Mouse (Mus musculus): ENCODE measurements around the gene Pom121.

Pom121 gene

GRCm38 (mm10) chr5:135394004-135394823 lies at the start of gene Pom121:
Gene Pom121, minus strand, starts transcription at chr5:135394546.
- peak; percentile 73 to 77 for DNase-seq (ENCODE audit: low spot score in 2 of 2)

GRCm38 (mm10) chr5:135442430-135442829 lies 48.1 kb upstream of the Pom121 start:
- DNase-seq (ENCODE audit: low spot score in 2 of 2), result no peak

- DNase-seq (ENCODE audit: low spot score in 2 of 2), result no peak
Observed at GRCm38 (mm10) chr5:135435039-135435438, 40.7 kb upstream of the Pom121 start.

- no peak for DNase-seq (ENCODE audit: low spot score in 2 of 2)
Observed at GRCm38 (mm10) chr5:135433861-135434260, 39.5 kb upstream of the Pom121 start.

GRCm38 (mm10) chr5:135431111-135431510 lies 36.8 kb upstream of the Pom121 start:
- DNase-seq (ENCODE audit: low spot score in 2 of 2), result no peak

GRCm38 (mm10) chr5:135428786-135429185 lies 34.4 kb upstream of the Pom121 start:
- DNase-seq (ENCODE audit: low spot score in 2 of 2), result no peak

- DNase-seq (ENCODE audit: low spot score in 2 of 2), result no peak
Observed at GRCm38 (mm10) chr5:135410266-135410665, 15.9 kb upstream of the Pom121 start.

GRCm38 (mm10) chr5:135408114-135408513 lies 13.8 kb upstream of the Pom121 start:
- DNase-seq (ENCODE audit: low spot score in 2 of 2), result no peak

GRCm38 (mm10) chr5:135405437-135405836 lies 11.1 kb upstream of the Pom121 start:
- DNase-seq (ENCODE audit: low spot score in 2 of 2), result no peak

GRCm38 (mm10) chr5:135404623-135405022 lies 10.3 kb upstream of the Pom121 start:
- peak; percentile 68 to 76 for DNase-seq (ENCODE audit: low spot score in 2 of 2)

- DNase-seq (ENCODE audit: low spot score in 2 of 2), result peak; percentile 46 to 60
Observed at GRCm38 (mm10) chr5:135400244-135400643, 5.9 kb upstream of the Pom121 start.

- DNase-seq (ENCODE audit: low spot score in 2 of 2), result no peak
Observed at GRCm38 (mm10) chr5:135399382-135399781, 5.0 kb upstream of the Pom121 start.

GRCm38 (mm10) chr5:135395826-135396225 lies 1.5 kb upstream of the Pom121 start:
- no peak for DNase-seq (ENCODE audit: low spot score in 2 of 2)

GRCm38 (mm10) chr5:135383771-135384170 lies 10.6 kb downstream of the Pom121 start:
- DNase-seq (ENCODE audit: low spot score in 2 of 2), result no peak

GRCm38 (mm10) chr5:135382746-135383145 lies 11.6 kb downstream of the Pom121 start:
- no peak for DNase-seq (ENCODE audit: low spot score in 2 of 2)

GRCm38 (mm10) chr5:135381356-135381925 lies 12.9 kb downstream of the Pom121 start:
- DNase-seq (ENCODE audit: low spot score in 2 of 2), result no peak

- no peak for DNase-seq (ENCODE audit: low spot score in 2 of 2)
Observed at GRCm38 (mm10) chr5:135380681-135381080, 13.7 kb downstream of the Pom121 start.

- no peak for DNase-seq (ENCODE audit: low spot score in 2 of 2)
Observed at GRCm38 (mm10) chr5:135376341-135376740, 18.0 kb downstream of the Pom121 start.

- no peak for DNase-seq (ENCODE audit: low spot score in 2 of 2)
Observed at GRCm38 (mm10) chr5:135375167-135375566, 19.2 kb downstream of the Pom121 start.

GRCm38 (mm10) chr5:135373601-135374000 lies 20.7 kb downstream of the Pom121 start:
- no peak for DNase-seq (ENCODE audit: low spot score in 2 of 2)

- DNase-seq (ENCODE audit: low spot score in 2 of 2), result no peak
Observed at GRCm38 (mm10) chr5:135371195-135371594, 23.2 kb downstream of the Pom121 start.

GRCm38 (mm10) chr5:135369787-135370654 lies 24.3 kb downstream of the Pom121 start, which contains the start of gene Nsun5:
Gene Nsun5, plus strand, starts transcription at chr5:135369953.
- DNase-seq (ENCODE audit: low spot score in 2 of 2), result peak; percentile 84 to 87

All from right cerebral cortex, postnatal 36 days (tissue).